Mouse (Mus musculus) 3134 (cell line): ENCODE measurements around the gene Prrc2a.

ENCODE experiments used
- DNase-seq: peaks from one replicate; pipeline ENCODE4 v3.0.0-alpha.2; 2011; ENCODE audit warnings: low spot score; ENCODE audit not compliant: insufficient read length; ENCODE audit errors: extremely low read depth

The Prrc2a gene

GRCm38 (mm10) chr17:35164568-35165450 is at the start of gene Prrc2a:
Prrc2a (minus strand) TSS chr17:35164897.
- peak; percentile 99 for DNase-seq

- no peak for DNase-seq
Observed at GRCm38 (mm10) chr17:35213071-35213470, 48.4 kb upstream of the Prrc2a start.

DNA sequence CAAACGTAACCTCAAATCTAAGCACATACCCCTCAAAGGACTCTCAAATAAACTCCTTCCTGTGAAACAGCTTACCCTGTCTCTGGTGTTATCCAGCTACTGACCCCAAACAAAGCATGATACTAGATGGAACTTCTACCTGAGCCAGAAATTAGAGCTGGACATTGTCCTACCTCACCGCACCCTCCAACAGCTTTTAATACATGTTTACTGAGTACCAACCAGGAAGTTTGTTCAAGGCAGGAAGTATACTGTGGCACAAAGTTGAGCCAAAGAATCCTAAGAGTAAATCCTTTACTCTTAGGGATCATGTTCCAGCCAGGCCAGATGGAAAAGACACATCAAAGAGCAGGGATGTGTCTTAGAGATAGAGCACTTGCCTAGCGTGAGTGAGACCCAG is 45.9 kb upstream of the Prrc2a start:
- DNase-seq = no peak

DNA sequence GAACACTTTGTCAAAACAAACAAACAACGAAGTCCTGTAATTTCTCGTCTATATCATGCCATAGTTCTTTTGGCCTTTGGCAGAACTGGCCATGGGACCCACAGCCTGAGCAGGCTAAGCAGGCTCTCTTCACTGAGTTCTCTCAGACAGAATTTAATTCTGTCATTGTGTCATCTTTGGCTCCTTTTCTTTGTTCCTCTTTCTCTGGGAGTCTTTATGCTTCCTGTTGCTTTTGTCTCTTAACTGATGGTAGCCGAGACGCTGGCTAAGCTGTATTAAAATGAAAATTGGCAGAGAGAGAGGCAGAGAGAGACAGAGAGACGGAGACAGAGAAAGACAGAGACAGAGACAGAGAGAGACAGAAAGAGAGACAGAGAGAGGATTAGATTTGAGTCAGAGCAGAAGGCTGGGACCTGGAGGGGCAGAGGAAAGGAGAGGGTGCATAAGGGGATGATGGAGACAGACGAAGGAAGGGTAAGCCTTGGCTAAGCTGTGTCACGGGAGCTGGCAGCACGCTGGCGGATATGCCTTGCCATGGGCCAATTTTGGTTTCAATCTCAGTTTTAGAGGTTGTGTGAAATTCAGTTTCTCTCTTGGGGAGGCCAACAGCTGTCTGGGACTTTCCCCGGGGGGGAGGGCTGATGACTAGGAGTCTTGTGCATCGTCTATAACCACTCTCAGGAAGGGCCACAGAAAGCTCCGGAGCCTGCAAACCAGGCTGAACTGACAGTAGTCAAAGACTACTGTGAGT is 45.3 kb upstream of the Prrc2a start:
- no peak for DNase-seq

- no peak for DNase-seq
Observed at GRCm38 (mm10) chr17:35205380-35205769, 40.7 kb upstream of the Prrc2a start.

DNA sequence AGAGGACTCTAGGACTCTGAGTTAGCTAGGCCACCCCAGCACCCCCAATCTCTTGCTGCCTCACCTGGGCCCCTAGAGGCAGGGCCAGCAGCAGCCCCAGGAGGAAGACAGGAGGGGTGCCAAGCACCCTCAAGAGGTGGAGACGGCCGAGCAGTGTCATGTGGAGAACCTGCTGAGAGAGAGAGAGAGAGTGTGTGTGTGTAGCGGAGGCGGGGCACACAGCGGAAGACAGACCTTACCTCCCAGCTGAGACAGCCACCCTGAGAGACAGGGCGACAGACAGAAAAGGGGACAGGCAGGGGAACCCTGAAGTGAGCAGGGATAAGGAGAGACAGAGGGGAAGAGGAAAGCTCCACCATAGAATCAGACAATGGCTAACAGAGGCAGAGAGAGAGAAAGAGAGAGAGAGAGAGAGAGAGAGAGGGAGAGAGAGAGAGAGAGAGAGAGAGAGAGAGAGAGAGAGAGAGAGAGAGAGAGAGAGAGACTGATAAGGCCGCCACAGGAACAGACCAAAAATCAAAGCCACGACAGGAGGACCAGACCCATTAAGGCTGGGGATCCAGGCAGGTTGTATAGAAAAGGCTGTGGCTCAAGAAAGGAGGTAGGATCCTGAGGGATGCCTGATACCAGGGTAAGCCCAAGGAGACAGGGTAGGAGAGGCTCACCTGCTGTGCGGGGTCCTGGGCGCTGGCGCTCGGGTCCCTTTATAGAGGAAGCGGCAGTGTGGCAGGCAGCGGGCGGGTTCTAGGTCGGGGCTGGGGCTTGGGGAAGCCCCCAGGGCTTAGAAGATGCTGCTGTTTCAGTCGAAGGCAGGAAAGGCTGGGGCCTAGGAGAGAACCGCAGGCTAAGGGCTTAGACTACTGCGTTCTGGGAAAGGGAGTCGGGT is 40.0 kb upstream of the Prrc2a start, which contains the start of gene Lta:
Lta (minus strand) TSS at position 858 of the 886 bp plus-strand sequence.
- no peak for DNase-seq

- DNase-seq = no peak
Observed at GRCm38 (mm10) chr17:35202442-35202841, 37.7 kb upstream of the Prrc2a start.

- no peak for DNase-seq
Observed at GRCm38 (mm10) chr17:35201787-35202186, 37.1 kb upstream of the Prrc2a start, which contains the start of gene Tnf. Tnf (minus strand) TSS chr17:35202007.

DNA sequence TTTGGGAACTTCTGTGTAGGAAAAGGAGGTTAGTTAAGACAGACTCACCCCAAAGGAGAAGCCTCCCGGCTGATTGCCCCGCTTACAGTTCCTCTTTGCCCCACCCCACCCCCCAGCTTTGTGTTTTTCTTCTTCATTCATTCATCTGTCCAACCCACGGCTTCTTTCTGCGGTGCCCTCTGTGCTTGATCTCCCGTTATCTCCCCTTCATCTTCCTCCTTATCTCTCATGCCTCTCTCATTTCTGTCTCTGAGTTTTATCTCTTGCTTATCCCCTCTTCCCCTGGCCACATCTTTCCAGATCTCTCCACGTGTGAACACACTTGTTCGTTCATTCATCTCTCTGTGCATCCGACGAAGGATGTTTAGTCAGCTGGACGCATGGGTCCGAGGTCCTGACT is 36.4 kb upstream of the Prrc2a start:
- DNase-seq = no peak

DNA sequence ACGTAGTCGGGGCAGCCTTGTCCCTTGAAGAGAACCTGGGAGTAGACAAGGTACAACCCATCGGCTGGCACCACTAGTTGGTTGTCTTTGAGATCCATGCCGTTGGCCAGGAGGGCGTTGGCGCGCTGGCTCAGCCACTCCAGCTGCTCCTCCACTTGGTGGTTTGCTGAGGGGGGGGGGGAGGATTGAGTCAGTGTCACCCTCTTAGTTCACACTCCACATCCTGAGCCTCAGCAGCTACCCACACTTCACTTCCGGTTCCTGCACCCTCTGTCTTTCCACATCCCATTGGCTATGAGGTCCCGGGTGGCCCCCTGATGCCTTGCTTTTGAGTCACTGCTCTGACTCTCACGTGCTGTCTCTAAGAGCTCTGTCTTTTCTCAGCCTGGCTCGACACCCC is 35.7 kb upstream of the Prrc2a start:
- peak; percentile 40 for DNase-seq

GRCm38 (mm10) chr17:35198946-35199345 is 34.2 kb upstream of the Prrc2a start:
- DNase-seq = no peak

DNA sequence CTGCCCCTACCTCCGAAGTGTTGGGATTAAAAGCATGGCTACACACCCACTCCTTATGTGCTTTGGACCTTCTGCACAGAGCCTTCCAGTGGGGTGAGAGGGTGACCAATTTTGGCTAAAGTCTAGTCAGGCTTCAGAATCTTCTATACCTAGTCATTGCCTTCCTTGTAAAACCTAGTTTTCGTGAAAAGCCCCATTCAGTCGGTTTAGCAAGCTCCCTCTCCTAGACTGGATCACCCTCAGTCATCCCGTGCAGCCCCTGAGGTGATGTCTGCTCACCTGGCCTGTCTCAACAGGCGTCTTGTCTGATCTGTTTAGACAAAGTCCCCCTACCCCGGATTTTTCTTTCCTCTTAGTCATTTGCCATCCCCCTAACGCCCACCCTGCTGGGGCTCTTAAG is 33.3 kb upstream of the Prrc2a start:
- DNase-seq = no peak

GRCm38 (mm10) chr17:35197126-35197525 is 32.4 kb upstream of the Prrc2a start:
- DNase-seq = no peak

GRCm38 (mm10) chr17:35196321-35196641 is 31.6 kb upstream of the Prrc2a start:
- no peak for DNase-seq

DNA sequence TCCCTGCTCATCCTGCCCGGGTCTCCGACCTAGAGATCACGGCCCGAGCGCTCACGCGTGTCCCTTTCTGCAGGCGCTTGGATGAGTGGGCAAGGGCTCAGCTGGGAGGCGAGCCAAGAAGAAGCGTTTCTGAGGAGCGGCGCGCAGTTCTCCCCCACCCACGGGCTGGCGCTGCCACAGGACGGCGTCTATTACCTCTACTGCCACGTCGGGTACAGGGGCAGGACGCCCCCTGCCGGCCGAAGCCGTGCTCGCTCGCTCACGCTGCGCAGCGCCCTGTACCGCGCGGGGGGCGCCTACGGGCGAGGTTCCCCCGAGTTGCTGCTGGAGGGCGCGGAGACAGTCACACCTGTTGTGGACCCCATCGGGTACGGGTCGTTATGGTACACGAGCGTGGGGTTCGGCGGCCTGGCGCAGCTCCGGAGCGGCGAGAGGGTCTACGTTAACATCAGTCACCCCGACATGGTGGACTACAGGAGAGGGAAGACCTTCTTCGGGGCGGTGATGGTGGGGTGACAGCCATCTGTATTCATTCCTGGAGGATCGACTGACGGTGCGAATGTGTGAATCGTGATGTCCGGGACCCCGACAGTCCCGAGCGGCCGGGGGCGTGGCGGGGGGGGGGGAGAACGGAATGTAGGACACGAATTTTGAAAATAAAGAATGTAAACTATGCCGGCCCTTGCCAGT is 31.1 kb upstream of the Prrc2a start:
- DNase-seq = no peak

GRCm38 (mm10) chr17:35194844-35195630 is 30.3 kb upstream of the Prrc2a start:
- no peak for DNase-seq

GRCm38 (mm10) chr17:35193881-35194843 is 29.5 kb upstream of the Prrc2a start, which contains the start of gene Ltb:
Ltb (plus strand) TSS chr17:35194439.
- DNase-seq = no peak

- DNase-seq = no peak
Observed at GRCm38 (mm10) chr17:35192924-35193323, 28.2 kb upstream of the Prrc2a start.
